Mouse (Mus musculus): ENCODE measurements around the gene Gm28710.

DNA sequence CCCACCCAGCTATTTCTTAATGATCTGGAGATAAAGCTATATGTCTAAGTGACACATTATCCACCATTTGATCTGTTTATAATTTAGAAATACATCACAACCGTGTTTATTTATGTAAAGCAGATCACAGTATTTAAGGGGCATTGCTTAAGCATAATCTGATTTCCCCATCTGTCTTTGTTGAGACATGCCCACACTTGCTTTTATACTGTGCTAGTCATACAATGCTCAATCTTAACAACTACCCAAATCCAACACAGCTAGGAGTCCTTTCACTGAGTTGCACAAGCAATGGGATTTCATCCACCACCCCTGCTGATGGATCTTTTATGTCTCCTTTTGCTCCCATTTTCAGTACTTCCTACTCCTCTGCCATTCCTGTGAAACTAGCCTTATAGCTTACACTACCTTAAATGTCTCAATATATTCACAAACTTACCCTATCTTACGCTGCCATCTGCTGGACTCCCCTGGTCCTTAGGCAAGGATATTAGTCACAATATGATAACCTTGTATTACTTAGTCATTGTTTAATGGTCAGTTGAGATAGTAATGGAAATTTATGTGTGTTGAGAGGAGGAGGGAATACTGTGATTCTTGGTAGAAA is 77.8 kb downstream of the Gm28710 start:
- peak; percentile 80 for TF ChIP-seq CTCF (IDR thresholded peaks at IDR 0.05; ENCODE audit: low read depth)
- no peak for TF ChIP-seq EP300 (IDR thresholded peaks at IDR 0.05; ENCODE audit: low read depth)
